Mouse (Mus musculus) hindbrain, embryonic 12.5 days (tissue): ENCODE results near the gene Skp2. TPM values are rescaled to one million over a fixed set of nuclear protein-coding genes. Genes with fewer than 3 reads are reported as not detected.

Source experiments
- ATAC-seq: fragments of 200-750 bp; cut with Nextera tagmentation; 2 replicates; pipeline ENCODE4 v1.8.0; 2017; ENCODE audit warnings: moderate TSS enrichment; ENCODE audit not compliant: low FRiP score
- H3K27ac ChIP-seq: fragments of 300-500 bp; sonication (generic); 2 replicates; pipeline ENCODE4 v1.5.1; 2016; ENCODE audit warnings: mild to moderate bottlenecking
- H3K27me3 ChIP-seq: fragments of 300-500 bp; sonication (generic); 2 replicates; pipeline ENCODE4 v1.6.1; 2016; ENCODE audit warnings: mild to moderate bottlenecking
- H3K36me3 ChIP-seq: fragments of 300-500 bp; sonication (generic); 2 replicates; pipeline ENCODE4 v1.6.1; 2016; ENCODE audit warnings: mild to moderate bottlenecking
- H3K4me1 ChIP-seq: fragments of 300-500 bp; sonication (generic); 2 replicates; pipeline ENCODE4 v1.6.1; 2016
- H3K4me2 ChIP-seq: fragments of 300-500 bp; sonication (generic); replicated peaks from 2 replicates; pipeline ENCODE4 v1.6.1; 2016; ENCODE audit warnings: mild to moderate bottlenecking
- H3K4me3 ChIP-seq: fragments of 300-500 bp; sonication (generic); 2 replicates; pipeline ENCODE4 v1.5.1; 2016; ENCODE audit warnings: mild to moderate bottlenecking
- H3K9ac ChIP-seq: fragments of 300-500 bp; sonication (generic); 2 replicates; pipeline ENCODE4 v1.6.1; 2016; ENCODE audit warnings: mild to moderate bottlenecking, moderate library complexity
- H3K9me3 ChIP-seq: fragments of 300-500 bp; sonication (generic); replicated peaks from 2 replicates; pipeline ENCODE4 v1.6.1; 2016; ENCODE audit warnings: mild to moderate bottlenecking
- WGBS: fragments of 180-500 bp; shearing (Covaris S2); methylation state at CpG from one replicate; pipeline ENCODE4 v1.1.7; 2016; 5-methylcytosine and 5-hydroxymethylcytosine counted together
- polyA plus RNA-seq: library from polyadenylated mRNA; unstranded; fragments of >200 nt; fragmentation: Nextera tagmentation; extraction: Ambion mirVana; gene quantifications from 2 replicates; pipeline ENCODE4 v1.2.1, GENCODE M21; 2016

The Skp2 gene
- polyA plus RNA-seq, 1 experiment from 2014 or later = 71.7 TPM

- peak overlapping the region; percentile 86 for H3K4me3 ChIP-seq
- peak overlapping the region; percentile 92 for H3K27ac ChIP-seq
- peak; percentile 44 for ATAC-seq
- H3K9me3 ChIP-seq = no peaks in the 10 kb centered on the region
- peak overlapping the region; percentile 84 for H3K4me2 ChIP-seq
- peaks cover 39% of the 10 kb centered on the region for H3K4me1 ChIP-seq
- peak overlapping the region; percentile 94 for H3K9ac ChIP-seq
- no peaks in the 10 kb centered on the region for H3K27me3 ChIP-seq
- H3K36me3 ChIP-seq = no peaks in the 10 kb centered on the region
- 2% methylated on average over 38 of the region's 66 CpGs for WGBS
Observed at GRCm38 (mm10) chr15:9071556-9072544, 83.4 kb downstream of the Skp2 start.

GRCm38 (mm10) chr15:9070912-9071555, 84.2 kb downstream of the Skp2 start, which contains the start of gene Nadk2:
Nadk2 (plus strand) TSS chr15:9071260.
- peak within 1 kb of the TSS; percentile 86 for H3K4me3 ChIP-seq
- ATAC-seq = peak; percentile 99
- WGBS = 0% methylated on average over 38 of the region's 54 CpGs

GRCm38 (mm10) chr15:9070353-9070752, 84.9 kb downstream of the Skp2 start:
- WGBS = 1% methylated on average over 3 of the region's 3 CpGs
- Histone ChIP-seq H3K36me3 (no peaks in the 10 kb centered on the region), H3K4me1 (peaks cover 37% of the 10 kb centered on the region), H3K27me3 (no peaks in the 10 kb centered on the region), H3K9ac (peak overlapping the region; percentile 71), H3K9me3 (no peaks in the 10 kb centered on the region), H3K4me3 (peak overlapping the region; percentile 86), H3K27ac (peak overlapping the region; percentile 78), H3K4me2 (peak overlapping the region; percentile 84)
- no peak; the same call in 1 of the 2 replicates for ATAC-seq

More at GRCm38 (mm10) chr15:9070912-9071555, 84.2 kb downstream of the Skp2 start, which contains the start of gene Nadk2:
- Histone ChIP-seq H3K9ac (peak within 1 kb of the TSS; percentile 94), H3K27me3 (no peaks in the 10 kb centered on the region), H3K36me3 (no peaks in the 10 kb centered on the region), H3K27ac (peak within 1 kb of the TSS; percentile 92), H3K4me2 (peak within 1 kb of the TSS; percentile 84), H3K9me3 (no peaks in the 10 kb centered on the region), H3K4me1 (peaks cover 39% of the 10 kb centered on the region)

GRCm38 (mm10) chr15:9068881-9069280, 86.3 kb downstream of the Skp2 start:
- Histone ChIP-seq H3K27me3 (no peaks in the 10 kb centered on the region), H3K4me2 (no peak overlapping the region), H3K9me3 (no peaks in the 10 kb centered on the region), H3K9ac (no peak overlapping the region), H3K4me3 (no peak overlapping the region), H3K36me3 (no peaks in the 10 kb centered on the region), H3K4me1 (peaks cover 26% of the 10 kb centered on the region), H3K27ac (no peak overlapping the region)
- ATAC-seq = no peak
- 89% methylated on average over 4 of the region's 4 CpGs for WGBS

Other genes starting within 250 kb of the Skp2 start
- gene Ranbp3l, start 187.5 kb downstream of the Skp2 start, polyA plus RNA-seq = 4.8 and 7.1 TPM in 2 replicates
- gene Nadk2, start 84.2 kb downstream of the Skp2 start, polyA plus RNA-seq = 39.0 and 43.1 TPM in 2 replicates
- 3.0 and 3.4 TPM in 2 replicates for gene Lmbrd2, start 14.9 kb downstream of the Skp2 start, polyA plus RNA-seq
- not detected in 2 replicates for gene Ugt3a1, start 121.5 kb upstream of the Skp2 start, polyA plus RNA-seq
- gene Ugt3a2, start 180.1 kb upstream of the Skp2 start, polyA plus RNA-seq = not detected in 2 replicates